ENCODE assay signal across 8 mouse cellular contexts in genomic region chr7:125766976-125767831, GRCm38 (mm10). TPM values are rescaled to one million over a fixed set of nuclear protein-coding genes. Genes with fewer than 3 reads are reported as not detected.
DNase-seq lines count a peak whose midpoint lies in the region; ATAC-seq and TF ChIP-seq lines count a peak whose summit lies in the region.

No protein-coding gene starts in this region.

- no peaks in the 10 kb centered on the region for H3K9me3 ChIP-seq in midbrain, embryonic 10.5 days (replicated peaks)
- H3K9me3 ChIP-seq in midbrain, embryonic 15.5 days: no peaks in the 10 kb centered on the region
- no peaks in the 10 kb centered on the region for H3K9me3 ChIP-seq in forebrain, postnatal 0 days (ENCODE audit: low read length)
- no peaks in the 10 kb centered on the region for H3K9me3 ChIP-seq in hindbrain, embryonic 12.5 days (replicated peaks)
- no peaks in the 10 kb centered on the region for H3K9me3 ChIP-seq in midbrain, embryonic 11.5 days (ENCODE audit: control insufficient read depth, low read length)
- H3K9me3 ChIP-seq in stomach, embryonic 15.5 days: no peaks in the 10 kb centered on the region

- peak; percentile 81 for TF ChIP-seq CTCF in forebrain, postnatal 0 days (IDR thresholded peaks at IDR 0.05; ENCODE audit: low read depth)

- no peak overlapping the region for H3K4me3 ChIP-seq in midbrain, embryonic 10.5 days
- H3K4me3 ChIP-seq in midbrain, embryonic 15.5 days: no peak overlapping the region
- no peak overlapping the region for H3K4me3 ChIP-seq in forebrain, postnatal 0 days (ENCODE audit: low read depth, low read length)
- no peak overlapping the region for H3K4me3 ChIP-seq in hindbrain, embryonic 12.5 days
- no peak overlapping the region for H3K4me3 ChIP-seq in midbrain, embryonic 11.5 days (ENCODE audit: low read depth, low read length)
- H3K4me3 ChIP-seq in stomach, embryonic 15.5 days (replicated peaks): no peak overlapping the region

- no peak for ATAC-seq in midbrain, embryonic 15.5 days (replicated peaks)
- ATAC-seq in forebrain, postnatal 0 days: peak; percentile 71
- peak; percentile 56; the same call in 1 of the 2 replicates for ATAC-seq in hindbrain, embryonic 12.5 days (ENCODE audit: low FRiP score)
- 0 out of 2 replicates have a peak, but pooled peaks have one; percentile 63 for ATAC-seq in midbrain, embryonic 11.5 days (ENCODE audit: low FRiP score)
- ATAC-seq in stomach, embryonic 15.5 days (ENCODE audit: insufficient read depth, low FRiP score, low read depth): peak; percentile 10; the same call in 1 of the 2 replicates

- no peak overlapping the region for H3K9ac ChIP-seq in midbrain, embryonic 15.5 days
- H3K9ac ChIP-seq in forebrain, postnatal 0 days: no peak overlapping the region
- no peak overlapping the region for H3K9ac ChIP-seq in hindbrain, embryonic 12.5 days
- H3K9ac ChIP-seq in midbrain, embryonic 11.5 days (ENCODE audit: low read length): no peak overlapping the region
- H3K9ac ChIP-seq in stomach, embryonic 15.5 days: no peak overlapping the region

- H3K27ac ChIP-seq in midbrain, embryonic 10.5 days (replicated peaks): no peak overlapping the region
- no peak overlapping the region for H3K27ac ChIP-seq in midbrain, embryonic 15.5 days
- no peak overlapping the region for H3K27ac ChIP-seq in forebrain, postnatal 0 days (ENCODE audit: low read depth, low read length)
- no peak overlapping the region for H3K27ac ChIP-seq in hindbrain, embryonic 12.5 days
- no peak overlapping the region for H3K27ac ChIP-seq in midbrain, embryonic 11.5 days (ENCODE audit: low read depth, low read length)
- H3K27ac ChIP-seq in stomach, embryonic 15.5 days: no peak overlapping the region

- peaks cover 12% of the 10 kb centered on the region for H3K36me3 ChIP-seq in midbrain, embryonic 10.5 days
- no peaks in the 10 kb centered on the region for H3K36me3 ChIP-seq in midbrain, embryonic 15.5 days (replicated peaks)
- peaks cover 13% of the 10 kb centered on the region; the same call in 1 of the 2 replicates for H3K36me3 ChIP-seq in forebrain, postnatal 0 days (ENCODE audit: insufficient read depth)
- H3K36me3 ChIP-seq in hindbrain, embryonic 12.5 days: no peaks in the 10 kb centered on the region; the same call in 1 of the 2 replicates
- H3K36me3 ChIP-seq in midbrain, embryonic 11.5 days (ENCODE audit: control insufficient read depth, insufficient read depth, low read length): no peaks in the 10 kb centered on the region
- 0 out of 2 replicates have a peak, but pooled peaks cover 3% of the 10 kb centered on the region for H3K36me3 ChIP-seq in stomach, embryonic 15.5 days

- peaks cover 22% of the 10 kb centered on the region; the same call in 1 of the 2 replicates for H3K27me3 ChIP-seq in midbrain, embryonic 10.5 days (ENCODE audit: low read depth, poor library complexity, severe bottlenecking)
- no peaks in the 10 kb centered on the region for H3K27me3 ChIP-seq in midbrain, embryonic 15.5 days (replicated peaks)
- no peaks in the 10 kb centered on the region for H3K27me3 ChIP-seq in forebrain, postnatal 0 days (ENCODE audit: insufficient read depth, low read length)
- H3K27me3 ChIP-seq in hindbrain, embryonic 12.5 days: no peaks in the 10 kb centered on the region
- no peaks in the 10 kb centered on the region for H3K27me3 ChIP-seq in midbrain, embryonic 11.5 days (ENCODE audit: control insufficient read depth, insufficient read depth, low read length)
- H3K27me3 ChIP-seq in stomach, embryonic 15.5 days (replicated peaks): no peaks in the 10 kb centered on the region

- peak; percentile 53 for DNase-seq in midbrain, embryonic 10.5 days (ENCODE audit: low spot score)
- DNase-seq in cerebellum, adult 11-12 months: peak; percentile 65
- peak; percentile 75 for DNase-seq in forebrain, postnatal 0 days
- peak; percentile 73 to 86 for DNase-seq in left cerebral cortex, adult 18-20 months (ENCODE audit: low spot score in 2 of 2)
- peak; percentile 89 for DNase-seq in midbrain, embryonic 11.5 days (ENCODE audit: low spot score, missing footprints)

- peaks cover 15% of the 10 kb centered on the region for H3K4me1 ChIP-seq in midbrain, embryonic 10.5 days
- H3K4me1 ChIP-seq in midbrain, embryonic 15.5 days: 0 out of 2 replicates have a peak, but pooled peaks cover 6% of the 10 kb centered on the region
- no peaks in the 10 kb centered on the region for H3K4me1 ChIP-seq in forebrain, postnatal 0 days (ENCODE audit: insufficient read depth)
- peaks cover 23% of the 10 kb centered on the region for H3K4me1 ChIP-seq in hindbrain, embryonic 12.5 days
- H3K4me1 ChIP-seq in midbrain, embryonic 11.5 days (ENCODE audit: control insufficient read depth, insufficient read depth, low read length): 0 out of 2 replicates have a peak, but pooled peaks cover 3% of the 10 kb centered on the region
- no peaks in the 10 kb centered on the region for H3K4me1 ChIP-seq in stomach, embryonic 15.5 days

- WGBS in midbrain, embryonic 10.5 days: 74% methylated on average over 9 of the region's 9 CpGs
- 70% methylated on average over 9 of the region's 9 CpGs for WGBS in midbrain, embryonic 15.5 days
- 66% methylated on average over 9 of the region's 9 CpGs for WGBS in forebrain, postnatal 0 days
- WGBS in hindbrain, embryonic 12.5 days: 71% methylated on average over 9 of the region's 9 CpGs
- WGBS in midbrain, embryonic 11.5 days: 70% methylated on average over 9 of the region's 9 CpGs
- 61% methylated on average over 9 of the region's 9 CpGs for WGBS in stomach, embryonic 15.5 days

- H3K4me2 ChIP-seq in midbrain, embryonic 15.5 days: no peak overlapping the region
- no peak overlapping the region for H3K4me2 ChIP-seq in forebrain, postnatal 0 days (ENCODE audit: low read depth)
- no peak overlapping the region for H3K4me2 ChIP-seq in hindbrain, embryonic 12.5 days (replicated peaks)
- H3K4me2 ChIP-seq in midbrain, embryonic 11.5 days: no peak overlapping the region
- H3K4me2 ChIP-seq in stomach, embryonic 15.5 days: no peak overlapping the region

RNA-seq across cellular contexts. Expression of gene D430042O09Rik, which starts 59.5 kb away (rescaled TPM):
- polyA plus RNA-seq in midbrain, embryonic 10.5 days (2016; fragmentation: Nextera tagmentation; extraction: Ambion mirVana): 8.8 and 10.2 TPM in 2 replicates
- 7.4 and 7.7 TPM in 2 replicates for polyA plus RNA-seq in midbrain, embryonic 15.5 days (2015; fragmentation: Nextera tagmentation; extraction: Ambion mirVana)
- total RNA-seq in forebrain, postnatal 0 days (2014; rRNA removed): 16.2 and 19.8 TPM in 2 replicates
- polyA plus RNA-seq in forebrain, postnatal 0 days (2015; fragmentation: Nextera tagmentation; extraction: Ambion mirVana): 3.5 and 4.6 TPM in 2 replicates
- 11.3 and 15.0 TPM in 2 replicates for polyA plus RNA-seq in hindbrain, embryonic 12.5 days (2016; fragmentation: Nextera tagmentation; extraction: Ambion mirVana)
- 10 to 100 TPM; 29.2 to 35.2 TPM for total RNA-seq in left cerebral cortex, adult 18-20 months (2021)
- polyA plus RNA-seq in midbrain, embryonic 11.5 days (2014; fragmentation: Nextera tagmentation; extraction: Ambion mirVana): 7.5 and 7.9 TPM in 2 replicates
- polyA plus RNA-seq in stomach, embryonic 15.5 days (2015; fragmentation: Nextera tagmentation; extraction: Ambion mirVana): 6.0 and 8.0 TPM in 2 replicates

RNA-seq across cellular contexts. Expression of gene Gtf3c1, which starts 59.6 kb away (rescaled TPM):
- 37.5 and 46.5 TPM in 2 replicates for polyA plus RNA-seq in midbrain, embryonic 10.5 days (2016; fragmentation: Nextera tagmentation; extraction: Ambion mirVana)
- 34.8 and 35.7 TPM in 2 replicates for polyA plus RNA-seq in midbrain, embryonic 15.5 days (2015; fragmentation: Nextera tagmentation; extraction: Ambion mirVana)
- 69.7 and 77.2 TPM in 2 replicates for total RNA-seq in forebrain, postnatal 0 days (2014; rRNA removed)
- 14.3 and 19.0 TPM in 2 replicates for polyA plus RNA-seq in forebrain, postnatal 0 days (2015; fragmentation: Nextera tagmentation; extraction: Ambion mirVana)
- 51.0 and 52.0 TPM in 2 replicates for polyA plus RNA-seq in hindbrain, embryonic 12.5 days (2016; fragmentation: Nextera tagmentation; extraction: Ambion mirVana)
- total RNA-seq in left cerebral cortex, adult 18-20 months (2021): 100 to 1,000 TPM in 1 of 2 experiments, 10 to 100 TPM in 1; 97.5 to 101 TPM
- polyA plus RNA-seq in midbrain, embryonic 11.5 days (2014; fragmentation: Nextera tagmentation; extraction: Ambion mirVana): 29.6 and 32.0 TPM in 2 replicates
- 20.2 and 23.7 TPM in 2 replicates for polyA plus RNA-seq in stomach, embryonic 15.5 days (2015; fragmentation: Nextera tagmentation; extraction: Ambion mirVana)
